Mouse (Mus musculus): ENCODE results near the gene Psmd6.
A peak's percentile ranks its signal among the peaks of the same experiment; 100 is the strongest.

GRCm38 (mm10) chr14:14088016-14088791, 32.6 kb downstream of the Psmd6 start:
- no peak for TF ChIP-seq CTCF (IDR thresholded peaks at IDR 0.05; ENCODE audit: low read depth, low read length)
- no peak for TF ChIP-seq POLR2AphosphoS5 (IDR thresholded peaks at IDR 0.05; ENCODE audit: insufficient replicate concordance, low read depth, low read length)
- peak; percentile 64 for TF ChIP-seq TAL1 (conservative IDR thresholded peaks at IDR 0.05; ENCODE audit: low read depth, low read length)
- no peak for TF ChIP-seq GATA1 (IDR thresholded peaks at IDR 0.05; ENCODE audit: borderline replicate concordance, low read length)

Measured in G1E (cell line).